Mouse (Mus musculus) neural tube, embryonic 11.5 days (tissue): ENCODE data around the gene Med26. TPM values are rescaled to one million over a fixed set of nuclear protein-coding genes. Genes with fewer than 3 reads are reported as not detected.
A peak's percentile ranks its signal among the peaks of the same experiment; 100 is the strongest.

Experiments used
- ATAC-seq: fragments of 200-750 bp; cut with Nextera tagmentation; 2 replicates; pipeline ENCODE4 v1.8.0; 2017; ENCODE audit warnings: moderate number of reproducible peaks, mild to moderate bottlenecking, moderate TSS enrichment, moderate library complexity; ENCODE audit not compliant: insufficient read depth, low FRiP score, low TSS enrichment
- DNase-seq: peaks from one replicate; pipeline ENCODE4 v3.0.0-alpha.2; 2015; ENCODE audit warnings: low spot score
- H3K27ac ChIP-seq: fragments of 300-500 bp; sonication (generic); 2 replicates; pipeline ENCODE4 v1.5.1; 2014; ENCODE audit warnings: low read depth, mild to moderate bottlenecking, low read length
- H3K27me3 ChIP-seq: fragments of 300-500 bp; sonication (generic); 2 replicates; pipeline ENCODE4 v1.6.1; 2014; ENCODE audit warnings: mild to moderate bottlenecking, low read length, mixed read lengths; ENCODE audit not compliant: control insufficient read depth, insufficient read depth
- H3K36me3 ChIP-seq: fragments of 300-500 bp; sonication (generic); 2 replicates; pipeline ENCODE4 v1.6.1; 2014; ENCODE audit warnings: mild to moderate bottlenecking, low read length, moderate library complexity, mixed read lengths; ENCODE audit not compliant: control insufficient read depth, insufficient read depth
- H3K4me1 ChIP-seq: fragments of 300-500 bp; sonication (generic); 2 replicates; pipeline ENCODE4 v1.6.1; 2014; ENCODE audit warnings: low read length, mixed read lengths; ENCODE audit not compliant: control insufficient read depth, insufficient read depth
- H3K4me2 ChIP-seq: fragments of 300-500 bp; sonication (generic); 2 replicates; pipeline ENCODE4 v1.6.1; 2014; ENCODE audit warnings: low read depth, mild to moderate bottlenecking, moderate library complexity
- H3K4me3 ChIP-seq: fragments of 300-500 bp; sonication (generic); 2 replicates; pipeline ENCODE4 v1.5.1; 2014; ENCODE audit warnings: low read depth, low read length
- H3K9ac ChIP-seq: fragments of 300-500 bp; sonication (generic); 2 replicates; pipeline ENCODE4 v1.6.1; 2014; ENCODE audit warnings: mild to moderate bottlenecking, low read length
- H3K9me3 ChIP-seq: fragments of 300-500 bp; sonication (generic); 2 replicates; pipeline ENCODE4 v1.6.1; 2016; ENCODE audit warnings: low read length; ENCODE audit not compliant: control insufficient read depth
- WGBS: fragments of 180-500 bp; shearing (Covaris S2); extraction: QIAGEN DNeasy Blood & Tissue Kit; methylation state at CpG from one replicate; pipeline ENCODE4 v1.1.7; 2014; 5-methylcytosine and 5-hydroxymethylcytosine counted together
- polyA plus RNA-seq: library from polyadenylated mRNA; unstranded; fragments of >200 nt; fragmentation: Nextera tagmentation; extraction: Ambion mirVana; gene quantifications from 2 replicates; pipeline ENCODE4 v1.2.1, GENCODE M21; 2014

The Med26 gene
- polyA plus RNA-seq, 1 experiment from 2014 or later: 16.6 TPM

GRCm38 (mm10) chr8:72577266-72577665 lies 29.2 kb upstream of the Med26 start:
- no peaks in the 10 kb centered on the region for H3K27me3 ChIP-seq
- H3K4me2 ChIP-seq: no peak overlapping the region
- ATAC-seq (no peak), DNase-seq (no peak)
- H3K9me3 ChIP-seq: no peaks in the 10 kb centered on the region
- no peaks in the 10 kb centered on the region for H3K36me3 ChIP-seq
- whole genome bisulfite sequencing: 81% methylated on average over 3 of the region's 3 CpGs
- H3K4me3 ChIP-seq: no peak overlapping the region
- no peaks in the 10 kb centered on the region; the same call in 1 of the 2 replicates for H3K4me1 ChIP-seq
- H3K27ac ChIP-seq: no peak overlapping the region
- H3K9ac ChIP-seq: no peak overlapping the region

GRCm38 (mm10) chr8:72575915-72576314 lies 27.8 kb upstream of the Med26 start:
- Histone ChIP-seq H3K9me3 (no peaks in the 10 kb centered on the region), H3K36me3 (no peaks in the 10 kb centered on the region), H3K4me2 (no peak overlapping the region), H3K4me1 (no peaks in the 10 kb centered on the region; the same call in 1 of the 2 replicates), H3K9ac (no peak overlapping the region), H3K27ac (no peak overlapping the region), H3K4me3 (no peak overlapping the region), H3K27me3 (no peaks in the 10 kb centered on the region)
- WGBS: 93% methylated on average over 6 of the region's 6 CpGs
- ATAC-seq (no peak), DNase-seq (no peak)

- Histone ChIP-seq H3K36me3 (peaks cover 2% of the 10 kb centered on the region; the same call in 1 of the 2 replicates), H3K9ac (no peak overlapping the region), H3K4me3 (no peak overlapping the region; the same call in 1 of the 2 replicates), H3K4me1 (peaks cover 3% of the 10 kb centered on the region; the same call in 1 of the 2 replicates), H3K27ac (no peak overlapping the region), H3K27me3 (no peaks in the 10 kb centered on the region), H3K4me2 (no peak overlapping the region), H3K9me3 (no peaks in the 10 kb centered on the region)
- 83% methylated on average over 6 of the region's 6 CpGs for WGBS
- ATAC-seq (no peak), DNase-seq (no peak)
These were observed 25.4 kb upstream of the Med26 start for GRCm38 (mm10) chr8:72573450-72573849.

- no peaks in the 10 kb centered on the region for H3K9me3 ChIP-seq
- peak overlapping the region; percentile 82; the same call in 1 of the 2 replicates for H3K27ac ChIP-seq
- peak overlapping the region; percentile 68 for H3K4me3 ChIP-seq
- H3K27me3 ChIP-seq: no peaks in the 10 kb centered on the region
- DNase-seq (no peak), ATAC-seq (no peak)
- 6% methylated on average over 10 of the region's 10 CpGs for WGBS
- peak overlapping the region; percentile 71 for H3K9ac ChIP-seq
- peaks cover 2% of the 10 kb centered on the region; the same call in 1 of the 2 replicates for H3K36me3 ChIP-seq
- H3K4me2 ChIP-seq: peak overlapping the region; percentile 98
- H3K4me1 ChIP-seq: peaks cover 3% of the 10 kb centered on the region; the same call in 1 of the 2 replicates
These were observed 24.4 kb upstream of the Med26 start for GRCm38 (mm10) chr8:72572507-72572906.

- WGBS: under 1% methylated on average over 34 of the region's 45 CpGs
- peak within 1 kb of the TSS; percentile 68 for H3K4me3 ChIP-seq
- H3K9ac ChIP-seq: peak within 1 kb of the TSS; percentile 71
- peak; percentile 79 for DNase-seq
- H3K36me3 ChIP-seq: peaks cover 5% of the 10 kb centered on the region
- peaks cover 3% of the 10 kb centered on the region; the same call in 1 of the 2 replicates for H3K4me1 ChIP-seq
- no peaks in the 10 kb centered on the region for H3K27me3 ChIP-seq
- H3K9me3 ChIP-seq: no peaks in the 10 kb centered on the region
- ATAC-seq: peak; percentile 24
- peak within 1 kb of the TSS; percentile 98 for H3K4me2 ChIP-seq
- H3K27ac ChIP-seq: peak within 1 kb of the TSS; percentile 82
These were observed 23.8 kb upstream of the Med26 start, which contains the start of gene Tmem38a for GRCm38 (mm10) chr8:72571611-72572473. Gene Tmem38a, plus strand, starts transcription at chr8:72572055.

- peak within 1 kb of the TSS; percentile 71 for H3K9ac ChIP-seq
- peaks cover 5% of the 10 kb centered on the region for H3K36me3 ChIP-seq
- H3K9me3 ChIP-seq: no peaks in the 10 kb centered on the region
- peak; percentile 96 for DNase-seq
- H3K27ac ChIP-seq: peak within 1 kb of the TSS; percentile 82
- H3K4me1 ChIP-seq: peaks cover 3% of the 10 kb centered on the region; the same call in 1 of the 2 replicates
- H3K27me3 ChIP-seq: no peaks in the 10 kb centered on the region
- ATAC-seq: peak; percentile 97
- H3K4me3 ChIP-seq: peak within 1 kb of the TSS; percentile 68
- peak within 1 kb of the TSS; percentile 98 for H3K4me2 ChIP-seq
- under 1% methylated on average over 52 of the region's 52 CpGs for WGBS
These were observed 22.9 kb upstream of the Med26 start, which contains the start of gene Smim7 for GRCm38 (mm10) chr8:72570633-72571610. Gene Smim7, minus strand, starts transcription at chr8:72571088.

GRCm38 (mm10) chr8:72565970-72566369 lies 17.9 kb upstream of the Med26 start:
- Histone ChIP-seq H3K36me3 (peaks cover 13% of the 10 kb centered on the region), H3K4me3 (no peak overlapping the region), H3K4me2 (no peak overlapping the region), H3K9ac (no peak overlapping the region), H3K9me3 (no peaks in the 10 kb centered on the region), H3K27me3 (no peaks in the 10 kb centered on the region), H3K27ac (no peak overlapping the region), H3K4me1 (0 out of 2 replicates have a peak, but pooled peaks cover 3% of the 10 kb centered on the region)
- ATAC-seq: no peak
- no peak for DNase-seq
- 92% methylated on average over 2 of the region's 2 CpGs for WGBS

GRCm38 (mm10) chr8:72561111-72561689 lies 13.1 kb upstream of the Med26 start:
- Histone ChIP-seq H3K9me3 (no peaks in the 10 kb centered on the region), H3K4me3 (no peak overlapping the region), H3K4me1 (no peaks in the 10 kb centered on the region), H3K9ac (no peak overlapping the region), H3K36me3 (peaks cover 10% of the 10 kb centered on the region), H3K4me2 (no peak overlapping the region), H3K27me3 (no peaks in the 10 kb centered on the region), H3K27ac (no peak overlapping the region)
- WGBS: 100% methylated on average over 1 of the region's 1 CpGs
- ATAC-seq: no peak
- DNase-seq: no peak
